Mouse (Mus musculus) ovary, postnatal 14 days (tissue): ENCODE results near the gene Gm45021.

ENCODE experiments used
- DNase-seq: peaks from one replicate; pipeline ENCODE4 v3.0.0; 2022; ENCODE audit warnings: low spot score

Gene Gm45021

GRCm38 (mm10) chr6:48589194-48589750, at the start of gene Gm45021:
Gm45021 (plus strand) TSS chr6:48589610.
- no peak for DNase-seq

GRCm38 (mm10) chr6:48539860-48540259, 49.5 kb upstream of the Gm45021 start:
- no peak for DNase-seq

GRCm38 (mm10) chr6:48540721-48541120, 48.7 kb upstream of the Gm45021 start:
- DNase-seq: no peak

- no peak for DNase-seq
Observed at GRCm38 (mm10) chr6:48541560-48542450, 47.6 kb upstream of the Gm45021 start.

GRCm38 (mm10) chr6:48542631-48543030, 46.8 kb upstream of the Gm45021 start:
- no peak for DNase-seq

GRCm38 (mm10) chr6:48545251-48545650, 44.2 kb upstream of the Gm45021 start:
- DNase-seq: no peak

- DNase-seq: no peak
Observed at GRCm38 (mm10) chr6:48546271-48546670, 43.1 kb upstream of the Gm45021 start.

- DNase-seq: no peak
Observed at GRCm38 (mm10) chr6:48546858-48547257, 42.6 kb upstream of the Gm45021 start.

- no peak for DNase-seq
Observed at GRCm38 (mm10) chr6:48548314-48548713, 41.1 kb upstream of the Gm45021 start.

GRCm38 (mm10) chr6:48552918-48553317, 36.5 kb upstream of the Gm45021 start:
- DNase-seq: no peak

GRCm38 (mm10) chr6:48553819-48554218, 35.6 kb upstream of the Gm45021 start:
- no peak for DNase-seq

- peak; percentile 98 for DNase-seq
Observed at GRCm38 (mm10) chr6:48554280-48555103, 34.9 kb upstream of the Gm45021 start, which contains the start of gene Lrrc61. Lrrc61 (plus strand) TSS chr6:48554796.

GRCm38 (mm10) chr6:48555104-48555890, 34.1 kb upstream of the Gm45021 start:
- no peak for DNase-seq

- DNase-seq: no peak
Observed at GRCm38 (mm10) chr6:48555956-48556355, 33.5 kb upstream of the Gm45021 start.

- no peak for DNase-seq
Observed at GRCm38 (mm10) chr6:48565693-48566310, 23.6 kb upstream of the Gm45021 start.

- peak; percentile 61 for DNase-seq
Observed at GRCm38 (mm10) chr6:48566312-48566711, 23.1 kb upstream of the Gm45021 start.

GRCm38 (mm10) chr6:48568036-48568984, 21.1 kb upstream of the Gm45021 start:
- DNase-seq: no peak

- DNase-seq: no peak
Observed at GRCm38 (mm10) chr6:48569065-48569807, 20.2 kb upstream of the Gm45021 start.

- DNase-seq: no peak
Observed at GRCm38 (mm10) chr6:48572014-48572413, 17.4 kb upstream of the Gm45021 start.
